Mouse (Mus musculus) embryo, embryonic 11 days (tissue): ENCODE measurements at regions not wholly inside any gene's neighbourhood (a gene's known extent, or its start where the extent isn't known, plus 50 kb on each side); places are given as distances from the start of the nearest gene placed in this dataset.
A peak's percentile ranks its signal among the peaks of the same experiment; 100 is the strongest.
"Not testable (repeated sequence)": the region's sequence is repeated elsewhere in the genome, so short reads cannot be mapped to it uniquely, and the experiment has no call there.

Source experiments
- DNase-seq: peaks from one replicate; pipeline ENCODE4 v3.0.0-alpha.2; 2015

- not testable (repeated sequence) for DNase-seq
Observed at GRCm38 (mm10) chr15:19242962-19243361, 424.2 kb downstream of the Cdh10 start.

DNA sequence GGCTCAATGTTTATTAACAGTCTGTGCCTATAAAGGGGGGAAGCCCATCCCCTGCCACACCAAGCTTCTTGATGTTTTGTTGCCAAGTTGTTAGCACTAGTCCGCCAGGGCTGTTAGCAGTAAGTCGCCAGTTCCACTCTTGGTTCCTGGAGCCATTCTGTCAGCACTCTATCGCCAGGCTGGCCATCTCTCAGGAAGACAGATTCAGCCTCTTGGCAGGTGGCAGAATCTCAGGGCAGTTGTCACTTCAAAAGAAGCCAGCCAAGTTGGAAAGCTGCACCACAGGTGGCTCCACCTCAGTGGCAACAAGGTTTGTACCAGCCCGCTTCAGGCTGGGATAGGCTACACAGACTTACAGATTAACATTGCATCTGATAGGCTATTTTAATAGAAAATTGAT is 428.7 kb downstream of the Cdh10 start:
- no peak for DNase-seq

DNA sequence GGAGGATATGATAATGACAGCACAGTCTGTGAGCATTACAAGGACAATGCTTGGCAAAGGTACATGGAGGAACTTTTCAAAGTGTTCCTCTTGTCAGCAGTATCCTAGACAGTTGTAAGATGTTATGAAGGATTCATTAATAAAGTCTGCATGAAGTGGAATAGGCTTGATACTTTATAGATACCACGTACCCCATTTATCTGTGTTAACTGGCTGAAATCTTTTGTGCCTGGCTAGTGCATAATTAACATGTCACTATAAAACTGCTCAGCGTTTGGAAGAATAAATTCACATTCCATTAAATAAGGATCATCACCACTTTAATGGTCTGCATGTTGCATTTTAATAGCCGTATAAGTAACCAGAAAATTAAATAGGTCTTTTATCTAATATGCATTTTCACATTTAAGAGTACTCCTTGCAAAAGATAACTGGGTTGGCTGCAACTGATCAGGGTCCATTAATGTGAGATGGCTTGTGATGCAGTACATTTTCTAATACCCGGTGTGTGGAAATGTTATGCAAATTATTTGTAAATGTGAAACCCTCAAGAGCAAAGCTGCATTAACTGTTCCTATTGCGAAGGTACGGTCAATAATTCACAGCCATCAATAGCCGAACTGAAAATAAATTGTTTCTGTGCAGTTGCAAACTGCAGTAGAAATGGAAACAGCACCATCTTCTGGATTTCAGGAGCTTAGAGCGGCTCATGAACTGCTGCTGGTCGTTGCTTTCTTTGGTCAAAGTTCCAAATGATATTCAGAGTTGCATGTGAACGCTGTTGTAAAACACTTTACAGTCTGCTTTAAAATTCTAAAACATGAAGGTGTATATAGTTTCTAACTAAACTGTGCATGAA is 457.4 kb downstream of the Cdh10 start:
- peak; percentile 59 for DNase-seq

DNA sequence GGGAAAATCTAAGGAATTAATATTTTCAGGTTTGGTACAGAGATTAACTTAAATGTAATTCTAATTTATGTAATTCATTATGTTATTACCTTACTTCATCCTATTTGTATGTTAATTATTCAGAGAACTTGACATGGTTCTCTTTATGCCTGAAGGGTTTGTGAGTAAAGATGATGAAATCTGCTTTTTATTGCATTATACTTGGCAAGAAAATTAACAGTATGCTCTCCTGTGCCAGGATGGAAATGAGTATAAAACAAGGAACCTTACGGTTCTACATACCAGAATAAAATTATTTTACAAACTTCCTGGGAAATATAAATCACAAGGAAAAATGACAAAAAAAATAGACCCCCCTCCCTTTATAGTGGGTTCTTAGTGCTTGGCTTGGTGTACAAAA is 497.6 kb downstream of the Cdh10 start:
- no peak for DNase-seq

- DNase-seq, result no peak
Observed at GRCm38 (mm10) chr15:19356322-19356721, 537.6 kb downstream of the Cdh10 start.

DNA sequence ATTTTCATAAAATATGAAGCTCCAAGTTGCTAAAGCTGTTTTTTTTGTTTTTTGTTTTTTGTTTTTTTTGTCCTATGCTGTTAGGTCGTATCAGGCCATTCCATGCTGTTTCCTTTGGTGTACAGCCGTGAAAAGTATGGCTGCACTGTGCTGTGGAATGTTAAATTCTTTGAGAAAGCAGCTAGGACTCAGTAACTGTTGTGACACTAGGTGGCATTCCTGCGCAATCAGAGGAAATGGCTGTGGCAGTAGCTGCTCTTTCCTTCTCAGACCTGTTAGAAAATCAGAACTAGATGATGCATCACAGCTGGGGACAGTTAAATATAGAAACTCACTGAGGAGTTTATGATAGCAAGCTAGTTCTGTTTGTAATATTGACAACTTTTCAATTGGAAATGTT is 541.9 kb downstream of the Cdh10 start:
- peak; percentile 32 for DNase-seq

DNA sequence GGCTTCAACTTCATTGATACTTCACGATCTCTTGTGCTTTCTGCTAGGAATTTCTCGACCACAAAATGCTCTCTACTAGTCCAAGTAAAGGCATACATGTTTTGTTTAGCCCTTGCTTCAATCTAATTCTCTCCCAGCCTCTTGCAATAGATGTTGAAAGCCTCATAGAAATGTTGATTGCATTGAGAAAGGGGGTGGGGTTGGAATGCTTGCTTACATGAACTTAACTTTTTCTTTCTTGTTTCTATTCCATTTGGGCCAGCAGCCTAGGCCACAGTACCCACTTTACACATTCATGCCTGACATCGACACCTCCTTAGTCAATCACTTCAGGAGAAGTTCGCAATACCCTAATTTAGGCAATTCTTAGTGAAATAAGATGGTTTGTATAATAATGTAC is 571.2 kb downstream of the Cdh10 start:
- no peak for DNase-seq

DNA sequence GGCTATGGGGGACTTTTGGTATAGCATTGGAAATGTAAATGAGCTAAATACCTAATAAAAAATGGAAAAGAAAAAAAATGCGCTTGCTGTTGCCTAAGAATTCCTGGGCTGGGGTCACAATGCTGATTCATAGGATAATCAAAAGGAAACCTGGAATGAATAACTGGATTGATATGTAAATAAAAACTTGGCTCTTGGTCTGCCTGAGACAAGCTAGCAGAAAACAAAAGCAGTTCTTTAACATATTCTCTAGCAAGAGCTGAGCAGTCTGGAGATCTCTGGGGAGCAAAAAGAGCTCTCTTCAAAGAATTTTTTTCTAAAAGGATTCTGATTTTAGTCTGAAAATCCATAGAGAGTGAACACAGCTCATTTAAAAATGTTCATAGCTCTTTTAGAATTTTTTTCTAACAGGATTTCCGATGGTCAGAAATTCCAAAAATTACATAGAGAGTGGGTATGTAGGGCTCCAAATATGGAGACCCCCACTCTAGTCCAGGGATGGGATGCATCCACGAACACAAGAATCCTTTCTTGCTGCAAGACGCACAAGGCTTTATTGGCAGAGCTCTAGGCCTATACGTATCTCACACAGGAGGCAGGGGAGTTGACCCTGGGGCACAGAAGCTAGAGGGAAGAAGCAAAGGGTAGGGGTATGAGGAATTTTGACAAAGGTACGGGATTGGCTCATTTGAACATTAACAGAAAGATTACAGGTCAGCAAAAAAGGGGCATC is 572.7 kb downstream of the Cdh10 start:
- no peak for DNase-seq

DNA sequence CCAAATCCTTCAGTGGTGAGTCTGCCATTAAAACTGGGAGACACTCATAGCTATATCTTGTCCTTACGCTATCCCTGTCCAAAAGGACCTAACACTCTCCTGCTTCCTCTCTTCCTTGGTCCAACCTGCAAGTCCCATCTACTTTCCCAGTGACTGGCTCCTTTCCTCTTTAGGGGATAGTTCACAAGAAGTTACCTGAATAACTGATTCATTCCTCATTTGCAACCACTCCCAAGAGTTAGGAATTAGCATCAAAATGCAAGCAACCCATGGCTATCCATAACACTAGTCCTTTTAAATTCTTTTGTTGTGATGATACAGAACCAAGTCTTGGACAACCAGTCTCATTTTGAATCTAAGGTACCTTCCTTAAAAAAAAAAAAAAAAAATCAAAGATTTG is 576.9 kb downstream of the Cdh10 start:
- DNase-seq, result no peak
